Mouse (Mus musculus) lung, postnatal 4 days (tissue): ENCODE measurements around the gene Olfr129.

ENCODE experiments used
- DNase-seq, 2 experiments: peaks; one replicate each; pipeline ENCODE4 v3.0.0; 2021

The Olfr129 gene

DNA sequence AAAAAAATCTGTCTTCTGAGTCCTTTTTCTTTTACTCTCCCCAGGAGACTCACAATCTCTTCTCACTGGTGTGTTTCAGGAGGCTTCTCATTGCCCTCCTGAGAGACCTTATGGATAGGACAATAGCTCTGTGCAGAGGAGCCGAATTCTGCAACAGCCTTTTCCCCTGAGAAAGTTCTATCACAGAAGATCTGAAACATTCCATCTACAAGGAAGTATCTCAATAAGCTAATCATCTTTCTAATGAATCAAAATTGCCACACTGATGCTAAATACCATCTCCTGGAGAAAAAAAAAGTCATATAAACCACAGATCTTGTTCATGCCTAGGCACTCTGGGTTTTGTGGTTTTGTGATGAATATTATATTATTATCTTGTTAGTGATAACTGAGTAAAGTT lies at the start of gene Olfr129:
Gene Olfr129 (minus strand): TSS at position 101 of the 400 bp plus-strand sequence.
- no peak for DNase-seq

- no peak for DNase-seq
These were observed 28.7 kb upstream of the Olfr129 start, which contains the start of gene Olfr131 for GRCm38 (mm10) chr17:38088593-38088992. TSS of gene Olfr131 (minus strand) at chr17:38088693.

DNA sequence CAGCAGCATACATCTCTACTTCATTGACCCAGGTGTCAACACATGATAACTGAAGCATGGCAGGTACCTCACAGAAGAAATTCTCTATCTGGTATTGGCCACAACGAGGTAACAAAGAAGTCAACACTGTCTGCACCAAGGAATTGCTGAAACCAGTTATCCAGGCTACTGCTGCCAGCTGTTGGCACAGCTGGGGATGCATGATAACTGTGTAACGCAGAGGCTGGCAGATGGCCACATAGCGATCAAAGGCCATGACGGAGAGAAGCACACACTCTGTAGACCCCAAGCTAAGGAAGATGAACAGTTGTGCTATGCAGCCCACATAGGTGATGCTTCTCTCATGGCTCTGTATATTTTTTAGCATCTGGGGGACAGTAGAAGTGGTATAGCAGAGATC lies 22.5 kb upstream of the Olfr129 start:
- no peak for DNase-seq

DNA sequence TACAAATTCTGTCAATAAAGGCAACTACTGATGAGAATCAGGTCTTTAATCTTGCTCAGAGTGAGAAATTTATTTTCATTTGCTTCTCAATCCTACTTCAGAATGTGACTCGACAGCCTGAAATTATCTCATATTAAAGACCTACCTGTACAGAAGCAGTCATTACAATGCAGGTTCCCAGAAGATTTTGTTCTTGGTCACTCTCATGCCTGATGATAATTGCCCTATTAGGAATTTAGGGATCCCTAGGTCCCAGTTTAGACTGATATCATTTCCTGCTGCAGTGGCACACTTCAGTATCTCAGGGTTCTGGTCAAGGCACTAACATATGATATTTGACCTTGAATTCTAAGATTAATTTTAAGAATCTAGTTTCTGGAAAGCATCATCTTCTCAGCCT lies 3.7 kb upstream of the Olfr129 start, which contains the start of gene Olfr130:
Gene Olfr130 (plus strand): TSS at position 301 of the 400 bp plus-strand sequence.
- DNase-seq, result no peak

- no peak for DNase-seq
These were observed 33.6 kb downstream of the Olfr129 start for GRCm38 (mm10) chr17:38026297-38026696.

GRCm38 (mm10) chr17:38016341-38016740 lies 43.5 kb downstream of the Olfr129 start:
- DNase-seq, result no peak

DNA sequence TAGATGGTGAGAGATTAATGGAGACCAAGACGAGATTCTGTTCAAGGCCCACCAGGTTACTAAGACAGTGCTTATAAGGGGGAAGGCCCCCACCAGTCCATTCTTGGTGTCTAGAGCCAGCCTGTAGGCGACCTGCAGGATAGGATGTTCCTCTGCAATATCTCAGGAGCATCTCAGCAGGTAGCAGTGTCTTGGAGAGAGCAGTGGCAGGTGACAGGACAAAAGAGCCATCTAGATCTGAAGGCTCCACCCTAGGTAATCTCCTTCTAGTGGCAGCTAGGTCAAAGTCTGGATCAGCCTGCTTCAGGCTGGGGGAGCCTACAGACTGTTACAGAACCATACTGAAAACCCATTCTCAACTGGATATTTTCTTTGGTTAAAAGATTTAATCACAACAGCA lies 54.9 kb downstream of the Olfr129 start:
- DNase-seq, result no peak
